Mouse (Mus musculus): ENCODE results near the gene Gm10428. TPM values are rescaled to one million over a fixed set of nuclear protein-coding genes. Genes with fewer than 3 reads are reported as not detected.

Gene Gm10428
- polyA plus RNA-seq, 1 experiment = not detected

DNA sequence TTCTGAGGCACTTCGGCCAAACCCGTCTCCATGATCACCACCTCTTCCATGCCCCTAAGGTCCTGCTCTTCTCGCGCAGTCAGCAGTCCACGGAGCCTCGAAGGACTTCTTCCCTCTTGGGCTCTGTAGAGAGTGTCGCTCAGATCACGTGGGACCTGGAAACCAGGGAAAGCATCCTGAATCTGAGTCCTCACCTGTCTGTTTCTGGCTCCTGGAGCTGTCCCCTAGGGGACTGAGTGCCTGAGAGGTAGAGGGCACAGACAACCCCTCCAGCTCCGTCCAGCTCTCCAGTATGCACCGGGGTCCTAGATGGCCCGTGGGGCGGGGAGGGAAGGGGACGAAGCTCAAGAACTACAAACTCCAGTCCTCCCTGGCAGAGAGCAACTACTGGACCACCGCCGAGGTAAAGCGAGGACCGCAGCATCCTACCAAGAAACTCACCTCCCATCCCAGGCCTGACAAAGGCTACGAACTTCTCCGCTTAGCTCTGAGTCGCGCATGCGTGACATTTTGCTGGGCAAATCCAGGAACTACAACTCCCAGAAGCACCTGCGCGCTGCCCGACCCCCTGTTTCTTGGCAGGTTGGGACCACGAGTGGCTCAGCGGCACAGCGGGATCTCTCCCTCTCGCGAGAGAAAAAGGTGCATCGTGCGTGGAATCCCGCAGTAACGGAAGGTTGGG is 36.2 kb downstream of the Gm10428 start, which contains the start of gene Zfp286:
Gene Zfp286, minus strand, starts transcription at position 528 of the 682 bp plus-strand sequence.
- no peak for DNase-seq (ENCODE audit: low read depth)

DNA sequence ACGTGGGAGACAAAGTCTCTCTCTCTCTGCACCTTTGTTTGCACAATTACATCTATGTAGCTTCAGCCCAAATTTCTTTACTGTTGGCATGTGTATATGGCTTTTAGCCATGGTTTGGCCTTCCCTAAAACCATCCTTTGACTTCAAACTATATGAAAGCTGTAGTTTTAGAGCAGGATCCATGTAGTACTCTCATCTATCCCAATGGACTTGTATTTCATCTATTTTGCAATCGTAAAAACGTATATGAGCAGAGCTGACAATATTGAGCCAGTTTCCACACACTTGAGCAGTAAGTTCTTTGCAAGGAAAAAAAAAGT is 36.7 kb downstream of the Gm10428 start:
- DNase-seq (ENCODE audit: low read depth) = no peak

Other genes starting within 250 kb of the Gm10428 start
- gene Cenpv, start 213.8 kb upstream of the Gm10428 start, polyA plus RNA-seq (2012; rRNA removed) = 24.3 and 25.0 TPM in 2 replicates
- 2,291 TPM in 2 replicates for gene Ubb, start 201.9 kb upstream of the Gm10428 start, polyA plus RNA-seq (2012; rRNA removed)
- 11.2 and 13.2 TPM in 2 replicates for gene Trpv2, start 178.6 kb upstream of the Gm10428 start, polyA plus RNA-seq (2012; rRNA removed)
- gene Lrrc75a, start 104.6 kb upstream of the Gm10428 start, polyA plus RNA-seq (2012; rRNA removed) = 9.1 and 14.0 TPM in 2 replicates
- gene Mmgt2, start 104.4 kb upstream of the Gm10428 start, polyA plus RNA-seq (2012; rRNA removed) = 50.9 and 64.9 TPM in 2 replicates
- gene Zfp287, start 21.2 kb upstream of the Gm10428 start, polyA plus RNA-seq (2012; rRNA removed) = 1.5 and 1.6 TPM in 2 replicates
- gene Zfp286, start 36.4 kb downstream of the Gm10428 start, polyA plus RNA-seq (2012; rRNA removed) = 0.44 and 1.4 TPM in 2 replicates
- 4.9 and 7.3 TPM in 2 replicates for gene Trim16, start 67.1 kb downstream of the Gm10428 start, polyA plus RNA-seq (2012; rRNA removed)
- 0.42 and 1.4 TPM in 2 replicates for gene Fbxw10, start 94.0 kb downstream of the Gm10428 start, polyA plus RNA-seq (2012; rRNA removed)
- gene Tvp23b, start 126.4 kb downstream of the Gm10428 start, polyA plus RNA-seq (2012; rRNA removed) = 39.6 and 50.4 TPM in 2 replicates
- 1.2 and 2.7 TPM in 2 replicates for gene Cdrt4, start 198.1 kb downstream of the Gm10428 start, polyA plus RNA-seq (2012; rRNA removed)